Mouse (Mus musculus): ENCODE measurements around the gene Fosl2. TPM values are rescaled to one million over a fixed set of nuclear protein-coding genes. Genes with fewer than 3 reads are reported as not detected.

The Fosl2 gene
- 10 to 100 TPM; 51.7 to 54.5 TPM for total RNA-seq (2021)
- long read RNA-seq, partial matches to known transcripts: 0 of 9 reads
- long read RNA-seq, other reads (novel, unspliced or antisense): 9 of 9 reads

DNA sequence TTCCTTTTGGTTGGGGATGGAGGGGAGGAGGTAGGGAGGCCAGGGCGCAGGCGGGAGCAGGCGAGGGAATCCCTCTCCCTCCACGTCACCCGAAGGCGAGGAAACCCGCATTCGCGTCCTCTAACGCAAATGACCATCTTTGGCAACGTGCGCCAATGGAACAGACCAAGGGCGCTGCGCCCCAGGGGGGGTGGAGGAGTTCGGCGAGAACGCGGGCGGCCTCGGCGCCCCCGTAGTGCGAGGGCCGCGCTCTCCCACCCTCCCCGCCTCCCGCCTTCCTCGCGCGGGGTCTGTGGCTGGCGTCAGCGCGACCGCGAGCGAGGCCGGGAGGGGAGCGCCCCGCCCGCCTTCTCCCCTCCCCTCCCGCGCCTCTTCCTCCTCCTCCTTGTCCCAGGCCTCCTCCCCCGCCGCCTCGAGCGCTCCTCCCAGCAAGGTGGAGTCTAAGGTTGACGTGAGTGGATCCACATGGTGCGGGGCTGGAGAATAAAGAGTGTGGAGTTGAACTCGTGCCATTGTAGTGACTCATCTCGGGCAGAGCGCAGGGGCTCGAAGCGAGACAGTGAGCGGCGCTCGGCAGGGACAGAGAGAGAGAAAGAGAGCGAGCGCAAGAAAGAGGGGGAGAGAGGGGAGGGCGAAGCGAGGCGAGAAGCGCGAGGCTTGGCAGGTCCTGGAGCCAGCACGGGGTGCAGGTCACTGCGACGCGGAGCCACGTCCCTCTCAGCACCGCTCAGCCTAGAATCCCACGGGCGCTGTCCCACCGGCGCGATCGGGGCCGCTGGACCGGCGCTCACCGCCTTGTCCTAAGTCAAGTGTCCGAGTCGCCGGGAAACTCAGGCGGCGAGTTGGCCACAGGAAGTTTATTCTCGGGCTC lies at the start of gene Fosl2:
Gene Fosl2 (plus strand): TSS at position 466 of the 871 bp plus-strand sequence.
- DNase-seq (ENCODE audit: low spot score in 2 of 2): peak; percentile 87 to 90

DNA sequence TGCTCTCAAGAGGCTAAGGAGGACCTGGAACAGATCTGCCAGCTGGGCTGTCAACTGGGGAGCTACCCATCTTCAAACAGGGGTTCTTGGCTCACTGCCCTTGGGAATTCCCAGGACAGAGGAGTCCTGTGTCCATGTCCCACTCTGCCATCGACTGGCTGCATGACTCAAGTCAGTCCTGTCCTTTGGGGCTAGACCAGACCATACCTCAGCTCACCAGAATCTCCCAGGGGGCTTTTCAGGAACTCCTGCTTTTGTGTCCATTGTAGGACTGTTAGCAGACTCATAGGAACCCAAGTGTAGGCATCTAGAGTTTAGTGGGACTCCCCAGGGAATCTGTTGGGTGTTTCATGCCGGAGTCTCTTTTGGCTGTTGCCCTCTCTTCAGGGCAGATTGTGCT lies 49.6 kb upstream of the Fosl2 start:
- no peak for DNase-seq (ENCODE audit: low spot score in 2 of 2)

DNA sequence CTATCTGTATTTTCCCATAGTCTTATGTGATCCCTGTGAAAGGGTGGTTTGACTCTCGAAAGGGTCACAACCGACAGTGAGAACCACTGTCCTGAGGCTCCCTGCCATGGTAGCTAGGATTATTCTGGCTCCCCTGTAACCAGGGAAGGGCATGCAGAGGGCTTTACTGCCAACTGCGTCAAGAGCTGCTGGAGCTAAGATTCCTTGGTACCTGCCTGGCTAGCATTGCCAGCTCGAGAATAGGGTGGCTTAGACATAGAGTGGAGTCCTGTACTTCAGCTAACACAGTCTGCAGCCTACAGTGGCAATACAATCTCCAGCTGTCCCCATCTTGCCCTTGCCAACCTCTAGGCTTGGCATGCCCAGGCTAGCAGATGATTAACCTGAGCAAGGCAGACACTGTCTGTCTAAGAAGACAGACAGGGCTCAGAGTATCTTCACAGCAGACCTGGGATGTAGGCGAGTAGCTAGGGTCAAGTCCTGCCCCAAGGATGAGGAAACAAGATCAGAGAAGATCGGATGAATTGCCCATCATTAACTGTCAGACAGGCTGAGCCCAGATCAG lies 49.0 kb upstream of the Fosl2 start:
- DNase-seq (ENCODE audit: low spot score in 2 of 2): no peak

DNA sequence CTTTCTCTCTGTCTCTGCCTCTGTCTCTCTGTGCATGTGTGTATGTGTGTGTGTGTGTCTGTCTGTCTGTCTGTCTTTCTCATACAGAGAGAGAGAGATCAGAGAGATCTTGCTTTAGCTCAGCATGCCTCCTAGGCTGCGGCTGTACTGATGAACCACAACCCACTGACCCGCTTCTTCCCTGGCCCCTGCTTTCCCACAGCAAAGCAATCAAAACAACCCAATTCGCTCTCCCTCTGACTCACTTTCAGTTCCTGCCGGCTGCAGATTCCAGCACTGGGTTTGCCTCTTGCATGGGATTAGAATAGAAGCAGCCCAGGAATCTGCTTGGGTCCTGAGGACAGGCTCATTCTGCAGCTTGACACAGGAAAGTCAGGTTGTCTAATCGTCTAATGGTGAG lies 46.1 kb upstream of the Fosl2 start:
- no peak for DNase-seq (ENCODE audit: low spot score in 2 of 2)

DNA sequence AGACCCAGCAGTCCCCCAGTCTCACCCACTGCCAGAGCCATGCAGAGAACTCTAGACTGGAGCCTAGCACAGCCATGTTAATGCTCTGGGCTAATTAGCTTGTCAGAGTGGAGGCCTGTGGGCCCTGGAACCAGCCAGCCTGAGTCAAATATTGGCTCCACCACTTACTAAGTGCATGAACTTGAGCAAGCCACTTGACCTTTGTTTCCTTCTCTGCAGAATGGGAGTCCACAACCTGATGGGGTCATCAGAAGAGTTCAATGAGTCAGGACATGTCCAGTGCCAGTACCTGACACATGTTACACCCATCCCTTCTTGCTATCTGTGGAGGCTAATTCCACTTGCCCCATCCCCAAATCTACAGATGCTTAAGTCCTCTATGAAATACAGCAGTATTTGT lies 43.3 kb upstream of the Fosl2 start:
- no peak for DNase-seq (ENCODE audit: low spot score in 2 of 2)

DNA sequence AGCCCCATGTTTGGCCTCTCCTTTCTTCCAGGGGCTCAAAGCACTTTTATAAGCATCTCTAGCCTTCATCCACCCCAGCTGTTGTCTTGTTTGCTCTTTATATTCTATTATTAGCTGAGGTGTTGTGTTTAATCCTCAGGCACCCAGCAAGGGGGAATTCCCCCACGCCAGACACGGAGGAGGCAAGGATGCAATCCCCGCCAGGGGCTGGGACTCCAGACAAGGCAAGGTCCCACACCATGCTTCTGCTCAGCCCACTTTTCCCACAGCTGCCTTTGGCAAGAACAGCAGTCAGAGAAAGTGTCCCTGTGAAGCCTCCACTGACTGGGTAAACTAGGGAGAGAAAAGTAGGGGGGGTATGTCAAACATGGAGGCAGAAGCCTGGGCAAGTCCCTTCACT lies 36.9 kb upstream of the Fosl2 start:
- DNase-seq (ENCODE audit: low spot score in 2 of 2): no peak

DNA sequence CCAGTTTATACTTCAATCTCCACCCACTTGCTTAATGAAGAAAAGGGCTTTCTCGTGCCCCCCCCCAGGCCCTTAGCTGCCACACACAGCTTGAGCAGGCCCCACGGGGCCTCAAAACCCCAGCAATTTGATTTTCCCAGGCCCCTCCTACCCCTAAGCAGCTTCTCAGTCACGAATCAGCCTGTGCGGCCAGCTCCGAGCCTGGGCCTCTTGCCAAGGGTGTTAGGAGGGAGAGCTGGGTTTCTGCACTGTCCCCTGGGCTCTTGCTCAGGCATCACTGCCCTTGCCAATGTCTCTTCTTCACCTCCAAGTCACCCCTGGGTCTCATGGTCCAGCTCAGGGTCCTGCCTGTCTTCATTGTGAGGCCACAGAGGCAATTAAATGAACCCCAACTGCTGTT lies 33.1 kb upstream of the Fosl2 start:
- DNase-seq (ENCODE audit: low spot score in 2 of 2): peak; percentile 35 to 53

DNA sequence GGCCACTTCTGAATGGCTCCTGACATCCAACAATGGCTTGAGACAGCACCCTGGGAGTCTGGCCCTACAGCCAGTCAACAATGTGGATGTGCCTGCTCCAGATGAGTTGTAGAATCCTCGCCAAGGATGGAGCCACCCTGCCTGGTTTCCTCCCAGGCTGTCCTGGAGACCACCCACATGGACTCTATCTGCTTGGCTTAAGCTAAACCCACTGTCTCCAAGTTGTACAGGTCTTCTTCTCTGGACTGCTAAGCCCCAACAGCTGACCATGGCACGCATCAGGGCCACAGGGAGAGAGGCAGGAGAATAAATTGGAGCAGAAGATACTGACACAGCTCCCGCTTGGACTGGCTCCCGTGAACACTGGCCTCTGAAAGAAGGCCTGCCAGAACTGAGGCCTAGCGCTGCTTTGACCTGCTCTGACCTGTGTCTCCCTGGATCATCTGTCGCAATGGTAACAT lies 32.6 kb upstream of the Fosl2 start:
- no peak for DNase-seq (ENCODE audit: low spot score in 2 of 2)

DNA sequence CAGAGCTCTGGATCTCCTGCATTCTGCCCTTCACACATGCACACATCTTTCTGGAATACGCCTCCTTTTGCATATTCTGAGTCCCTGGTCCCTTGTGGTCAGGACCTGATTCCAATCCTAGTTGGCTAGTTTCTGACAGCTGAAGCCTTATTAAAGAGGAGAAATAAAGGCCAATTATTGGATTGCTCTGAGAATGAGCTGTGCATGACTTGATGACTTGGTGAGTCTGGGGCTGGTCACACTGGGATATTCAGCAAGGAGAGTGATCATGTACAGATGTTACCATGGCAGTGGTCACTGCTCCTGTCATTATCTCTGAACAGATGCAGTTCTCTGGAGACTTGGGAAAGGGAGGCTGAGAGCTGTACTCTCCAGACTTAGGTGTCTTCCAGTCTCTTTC lies 32.1 kb upstream of the Fosl2 start:
- DNase-seq (ENCODE audit: low spot score in 2 of 2): no peak

DNA sequence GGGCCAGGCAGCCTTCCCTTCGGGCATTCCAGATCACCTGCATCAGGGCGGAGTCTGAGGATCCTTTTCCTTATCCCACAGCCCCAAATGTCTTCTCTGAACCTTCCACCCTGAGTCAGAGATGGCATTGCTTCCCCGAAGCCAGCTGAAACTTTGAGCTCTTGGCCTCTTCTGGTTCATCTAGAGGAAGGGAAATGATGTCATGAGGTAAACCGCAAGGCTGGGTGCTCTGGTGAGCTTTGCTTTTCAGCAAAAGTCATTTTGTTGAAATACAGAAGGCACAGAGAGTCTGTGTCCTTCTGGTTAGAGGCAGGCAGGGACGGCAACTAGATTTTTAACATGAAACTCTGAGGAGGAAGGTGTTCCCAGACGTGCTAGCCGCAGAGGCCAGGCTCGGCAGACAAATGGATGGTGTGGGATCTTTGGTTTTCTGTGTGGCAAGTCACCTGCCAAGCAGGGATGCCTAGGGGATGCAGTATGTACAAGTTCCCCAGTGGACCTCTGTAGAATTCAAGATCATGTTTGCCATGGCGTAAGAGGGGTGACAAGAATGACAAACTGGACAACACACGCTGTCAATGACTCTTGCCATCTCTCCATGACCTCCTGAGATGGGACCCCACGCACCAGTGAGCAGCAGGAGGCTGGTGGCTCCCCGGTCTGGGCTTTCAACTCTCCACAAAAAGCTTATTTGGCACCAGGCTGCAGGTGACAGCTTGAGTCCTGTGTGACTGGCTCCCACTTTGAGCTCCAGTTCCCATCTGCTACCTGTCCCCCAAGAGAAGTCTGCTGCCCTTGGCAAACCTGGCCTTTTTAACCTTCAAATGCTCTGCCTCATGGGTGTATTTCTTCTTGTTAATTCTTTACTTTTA lies 31.2 kb upstream of the Fosl2 start:
- no peak for DNase-seq (ENCODE audit: low spot score in 2 of 2)

DNA sequence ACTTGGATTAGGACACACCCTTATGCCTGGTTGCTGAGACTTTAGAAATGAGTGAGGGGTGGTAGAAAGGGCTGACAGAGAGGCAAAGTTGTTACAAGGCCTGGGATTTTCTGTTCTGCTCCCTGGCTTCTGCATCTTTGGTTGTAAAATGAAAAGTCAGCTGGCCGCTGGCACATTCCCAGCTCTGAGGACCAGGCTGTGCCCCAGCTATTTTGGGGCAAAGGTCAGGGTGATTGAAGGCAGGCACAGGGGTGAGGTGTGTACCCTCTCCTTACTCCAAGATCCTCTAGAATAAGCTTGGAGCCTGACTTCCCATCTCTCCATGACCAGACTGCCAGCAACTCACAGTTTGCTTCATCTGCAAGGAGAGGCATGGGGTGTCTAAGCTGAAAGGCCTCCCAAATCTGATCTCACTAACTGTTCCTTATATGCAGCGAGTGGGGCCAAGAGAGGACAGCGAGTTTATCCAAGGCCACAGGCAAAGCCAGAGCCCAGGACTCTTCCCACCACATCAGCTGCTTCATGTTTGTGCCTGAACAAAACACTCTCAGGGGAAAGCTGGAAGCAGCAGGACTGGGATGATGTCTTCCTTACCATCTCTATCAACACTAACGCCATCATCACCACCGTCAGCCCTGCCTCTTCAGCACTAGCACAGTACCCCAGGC lies 29.0 kb upstream of the Fosl2 start:
- DNase-seq (ENCODE audit: low spot score in 2 of 2): no peak

DNA sequence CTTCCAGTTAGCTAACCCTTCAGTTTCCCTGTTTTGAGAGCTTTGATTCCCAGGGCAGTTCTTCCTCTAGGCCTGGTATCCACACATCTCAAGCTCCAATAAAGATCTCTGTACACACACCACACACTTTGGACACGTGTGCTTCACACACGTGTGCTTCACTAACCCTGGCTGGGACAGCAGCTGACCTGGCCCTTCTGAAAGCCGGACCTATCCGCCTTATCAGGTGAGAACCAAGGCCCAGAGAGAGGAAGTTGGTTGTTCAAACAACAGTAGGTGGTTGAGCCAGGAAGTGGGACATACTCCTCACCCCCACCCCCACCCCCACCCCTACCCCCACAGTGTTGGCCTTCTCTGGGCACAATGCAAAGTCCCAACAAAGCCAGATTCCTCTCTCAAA lies 24.9 kb upstream of the Fosl2 start:
- DNase-seq (ENCODE audit: low spot score in 2 of 2): no peak

DNA sequence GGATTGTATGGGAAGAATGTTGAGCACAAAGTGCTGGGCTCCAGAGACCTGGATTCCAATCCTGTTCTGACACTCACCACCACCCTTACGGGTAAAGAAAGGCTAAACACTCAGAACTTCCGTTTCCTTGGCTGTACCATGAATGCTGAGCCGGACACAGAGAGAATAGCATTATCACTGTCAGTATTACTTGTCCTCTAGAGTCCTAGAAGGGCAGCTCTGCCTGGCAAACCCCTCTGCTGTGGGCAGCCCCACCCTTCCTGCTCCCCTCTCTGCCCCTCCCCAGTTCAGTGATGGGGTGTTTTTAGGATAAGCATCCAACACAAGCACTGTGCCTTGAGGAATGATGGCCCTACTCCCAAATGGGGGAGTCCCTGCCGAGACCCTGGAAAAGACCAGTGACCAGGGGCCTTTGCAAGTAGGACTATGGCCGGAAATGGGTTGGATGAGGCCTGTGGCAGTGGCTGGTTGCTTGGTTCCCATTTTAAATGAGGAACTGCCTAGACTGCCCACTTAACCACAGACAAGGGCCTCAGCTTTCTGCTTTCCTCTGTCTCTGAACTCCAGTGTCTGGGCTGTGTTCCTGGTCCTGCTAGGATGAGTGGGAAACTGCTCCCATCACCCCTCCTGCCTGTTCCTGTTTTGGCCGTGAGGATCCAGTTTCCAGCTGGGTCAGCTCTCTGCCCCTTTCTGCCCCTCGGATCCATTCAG lies 23.2 kb upstream of the Fosl2 start:
- DNase-seq (ENCODE audit: low spot score in 2 of 2): no peak

DNA sequence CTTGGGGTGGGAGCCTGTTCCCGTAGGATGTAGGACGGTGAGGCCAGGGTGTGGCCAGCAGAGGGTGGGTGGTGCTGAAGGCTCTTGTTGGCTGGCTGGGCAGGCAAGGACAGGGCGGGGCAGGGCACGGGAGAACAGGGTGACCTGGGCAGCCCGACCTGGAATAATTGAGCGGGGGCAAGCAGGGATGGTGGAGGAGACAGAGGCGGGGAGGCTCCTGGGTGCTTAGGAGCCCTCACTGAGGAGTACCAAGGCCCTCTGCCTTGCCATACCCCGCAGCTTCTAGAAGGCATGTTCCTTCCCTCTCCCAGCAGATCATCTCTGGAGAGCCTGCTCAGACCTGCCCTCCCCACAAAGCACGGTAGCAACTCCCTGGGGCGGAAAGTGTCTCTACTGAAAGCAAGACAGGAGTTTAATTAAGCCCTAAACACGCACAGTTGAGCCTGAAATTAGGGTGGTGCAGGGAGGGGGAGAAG lies 14.7 kb upstream of the Fosl2 start:
- DNase-seq (ENCODE audit: low spot score in 2 of 2): no peak

DNA sequence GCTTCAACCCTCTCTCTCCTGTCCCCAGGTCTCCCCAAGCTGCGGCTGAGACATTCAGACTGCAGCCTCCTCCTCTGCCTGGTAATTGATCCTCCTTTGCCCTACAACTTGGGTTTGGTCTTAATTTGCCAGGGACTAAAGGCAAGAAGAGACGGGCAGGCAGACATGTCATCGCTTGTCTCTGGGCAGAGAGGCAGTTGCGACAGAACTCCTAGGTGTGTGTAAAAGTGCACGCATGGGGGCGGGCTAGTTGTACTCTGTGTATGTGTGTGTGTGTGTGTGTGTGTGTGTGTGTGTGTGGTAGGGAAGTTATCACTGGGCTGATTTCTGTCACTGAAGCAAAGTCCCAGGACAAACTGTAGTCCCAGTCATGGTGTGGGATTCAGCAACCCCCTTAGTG lies 13.7 kb upstream of the Fosl2 start:
- no peak for DNase-seq (ENCODE audit: low spot score in 2 of 2)

DNA sequence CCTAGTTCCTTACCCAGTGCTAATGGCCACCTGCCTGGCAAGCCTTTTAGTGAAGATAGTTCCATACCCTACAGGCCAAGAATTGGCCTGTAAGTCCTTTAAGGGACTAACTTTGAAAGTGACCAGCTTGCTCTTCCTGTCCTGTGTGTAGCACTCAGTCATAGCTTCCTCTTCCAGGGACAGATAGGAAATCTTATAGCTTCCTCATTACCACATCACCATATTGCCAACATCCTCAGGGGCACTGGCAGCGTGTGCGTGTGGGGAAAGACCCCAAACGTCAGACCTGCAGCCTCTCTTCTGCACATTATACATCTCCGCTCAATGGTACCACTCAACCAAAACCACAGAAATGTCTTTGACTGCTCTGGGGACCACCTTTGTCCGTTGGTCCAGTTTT lies 13.2 kb upstream of the Fosl2 start:
- DNase-seq (ENCODE audit: low spot score in 2 of 2): no peak

DNA sequence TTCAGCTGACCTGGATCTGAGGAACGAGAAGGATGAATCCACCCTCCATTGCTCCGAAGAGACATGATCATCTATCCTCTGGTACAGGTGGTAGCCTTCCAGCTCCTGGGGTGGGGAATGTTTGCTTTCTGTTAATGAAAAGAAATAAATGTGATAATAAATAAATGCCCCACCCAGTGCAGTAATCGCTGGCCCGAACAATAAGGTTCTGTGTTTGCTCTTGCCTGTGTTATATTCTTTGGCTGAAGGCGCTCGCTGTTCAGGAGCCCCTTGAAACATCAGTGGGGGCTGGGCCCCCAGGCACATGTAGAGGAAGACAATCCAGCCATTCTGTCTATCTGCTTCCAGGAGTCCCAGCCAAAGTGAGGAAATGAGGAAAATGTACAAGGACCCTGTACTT lies 10.6 kb upstream of the Fosl2 start:
- no peak for DNase-seq (ENCODE audit: low spot score in 2 of 2)

DNA sequence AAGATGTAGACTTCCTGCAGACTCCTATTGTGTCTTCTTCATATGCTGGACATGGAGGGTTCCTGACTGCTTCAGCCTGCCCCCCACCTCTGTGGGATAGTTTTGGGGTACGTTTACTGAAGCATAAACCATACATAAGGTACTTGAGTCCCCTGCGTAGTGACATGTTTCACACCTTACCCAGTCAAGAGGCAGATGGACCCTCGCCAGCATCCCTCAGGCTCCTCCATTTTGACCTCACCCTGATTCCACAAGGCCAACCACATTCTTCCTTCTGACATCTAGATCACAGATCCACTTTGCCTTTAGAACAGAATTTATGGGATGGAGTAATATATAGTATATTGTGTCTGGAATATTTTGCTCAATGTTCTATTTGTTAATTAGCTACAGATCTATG lies 8.4 kb upstream of the Fosl2 start:
- DNase-seq (ENCODE audit: low spot score in 2 of 2): no peak

DNA sequence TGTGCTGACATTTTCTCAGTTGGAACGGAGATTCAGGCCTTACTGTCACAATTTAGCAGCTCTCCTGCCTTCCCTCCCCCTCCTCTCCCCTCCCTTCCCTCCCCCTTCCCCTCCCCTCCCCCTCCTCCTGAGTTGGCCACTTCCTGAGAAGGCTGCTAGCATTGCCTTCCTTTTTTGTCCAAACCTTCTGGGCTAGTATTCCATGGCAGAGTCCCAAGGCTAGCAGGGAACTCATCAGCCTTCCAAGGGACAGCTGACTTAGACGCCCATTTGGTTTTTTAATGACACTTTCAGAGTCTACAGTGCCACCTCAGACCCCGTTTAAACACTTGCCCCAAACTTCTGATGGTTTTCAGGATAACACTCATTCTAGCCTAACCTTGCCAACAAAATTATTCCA lies 7.7 kb upstream of the Fosl2 start:
- DNase-seq (ENCODE audit: low spot score in 2 of 2): no peak

DNA sequence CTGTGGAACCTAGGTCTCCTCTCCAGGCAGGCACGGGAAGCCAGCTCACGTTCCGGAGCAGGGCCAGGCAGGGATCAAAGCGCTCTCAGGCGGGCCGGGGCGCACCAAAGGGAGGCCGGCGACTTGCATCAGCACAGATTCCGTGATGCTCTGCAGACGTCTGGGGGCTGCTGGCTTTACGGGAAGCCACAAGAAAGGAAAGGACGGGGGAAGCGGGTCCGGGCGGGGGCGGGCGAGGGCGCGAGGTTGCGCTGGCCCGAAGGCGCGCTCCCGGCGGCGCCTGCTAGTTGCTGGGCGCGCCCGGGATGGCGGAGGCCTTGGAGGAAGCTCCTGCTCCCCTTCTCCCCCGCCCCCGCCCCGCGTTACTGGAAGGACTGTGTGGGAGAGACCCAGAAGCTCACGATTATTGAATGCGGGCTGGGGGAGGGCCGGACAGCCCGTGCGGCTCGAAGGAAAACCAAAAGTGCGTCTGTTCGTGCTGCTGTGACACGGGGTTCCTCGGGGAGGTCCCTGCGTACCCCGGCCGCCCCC lies 2.6 kb upstream of the Fosl2 start:
- DNase-seq (ENCODE audit: low spot score in 2 of 2): peak; percentile 48 to 61

Measured in layer of hippocampus, postnatal 10 days (tissue).